Mouse (Mus musculus): ENCODE results near the gene Canx. TPM values are rescaled to one million over a fixed set of nuclear protein-coding genes. Genes with fewer than 3 reads are reported as not detected.

Canx gene
- polyA plus RNA-seq, 1 experiment from 2014 or later: 239 TPM

- no peak overlapping the region for H3K27ac ChIP-seq
- no peak for DNase-seq (ENCODE audit: low spot score)
- no peak overlapping the region for H3K4me2 ChIP-seq (replicated peaks)
- WGBS: 86% methylated on average over 4 of the region's 4 CpGs
- no peaks in the 10 kb centered on the region for H3K9me3 ChIP-seq (ENCODE audit: control insufficient read depth, low read length)
- no peak overlapping the region for H3K4me3 ChIP-seq (replicated peaks; ENCODE audit: low read length)
- no peaks in the 10 kb centered on the region for H3K4me1 ChIP-seq (replicated peaks; ENCODE audit: control insufficient read depth, insufficient read depth, low read length)
- no peaks in the 10 kb centered on the region for H3K27me3 ChIP-seq (ENCODE audit: control insufficient read depth, insufficient read depth, low read length)
- H3K36me3 ChIP-seq (replicated peaks; ENCODE audit: control insufficient read depth, insufficient read depth): no peaks in the 10 kb centered on the region
- ATAC-seq (ENCODE audit: low FRiP score): no peak
- no peak overlapping the region for H3K9ac ChIP-seq
Observed at GRCm38 (mm10) chr11:50345486-50345885, 20.0 kb upstream of the Canx start.

- WGBS: 76% methylated on average over 4 of the region's 4 CpGs
- H3K4me2 ChIP-seq (replicated peaks): no peak overlapping the region
- no peak overlapping the region for H3K4me3 ChIP-seq (replicated peaks; ENCODE audit: low read length)
- DNase-seq (ENCODE audit: low spot score): no peak
- H3K4me1 ChIP-seq (replicated peaks; ENCODE audit: control insufficient read depth, insufficient read depth, low read length): no peaks in the 10 kb centered on the region
- no peaks in the 10 kb centered on the region for H3K36me3 ChIP-seq (replicated peaks; ENCODE audit: control insufficient read depth, insufficient read depth)
- H3K9ac ChIP-seq: no peak overlapping the region
- no peaks in the 10 kb centered on the region for H3K9me3 ChIP-seq (ENCODE audit: control insufficient read depth, low read length)
- no peak overlapping the region for H3K27ac ChIP-seq
- no peak for ATAC-seq (ENCODE audit: low FRiP score)
- H3K27me3 ChIP-seq (ENCODE audit: control insufficient read depth, insufficient read depth, low read length): no peaks in the 10 kb centered on the region
Observed at GRCm38 (mm10) chr11:50336891-50337290, 11.4 kb upstream of the Canx start.

GRCm38 (mm10) chr11:50336126-50336525, 10.7 kb upstream of the Canx start:
- H3K9ac ChIP-seq: no peak overlapping the region
- ATAC-seq (ENCODE audit: low FRiP score) (no peak), DNase-seq (ENCODE audit: low spot score) (no peak)
- H3K4me1 ChIP-seq (replicated peaks; ENCODE audit: control insufficient read depth, insufficient read depth, low read length): no peaks in the 10 kb centered on the region
- H3K9me3 ChIP-seq (ENCODE audit: control insufficient read depth, low read length): no peaks in the 10 kb centered on the region
- H3K4me2 ChIP-seq (replicated peaks): no peak overlapping the region
- H3K36me3 ChIP-seq (replicated peaks; ENCODE audit: control insufficient read depth, insufficient read depth): no peaks in the 10 kb centered on the region
- no peak overlapping the region for H3K27ac ChIP-seq
- H3K27me3 ChIP-seq (ENCODE audit: control insufficient read depth, insufficient read depth, low read length): no peaks in the 10 kb centered on the region
- WGBS: 59% methylated on average over 1 of the region's 1 CpGs
- H3K4me3 ChIP-seq (replicated peaks; ENCODE audit: low read length): no peak overlapping the region

GRCm38 (mm10) chr11:50333181-50333580, 7.7 kb upstream of the Canx start:
- H3K4me3 ChIP-seq (replicated peaks; ENCODE audit: low read length): no peak overlapping the region
- H3K27ac ChIP-seq: no peak overlapping the region
- H3K9me3 ChIP-seq (ENCODE audit: control insufficient read depth, low read length): no peaks in the 10 kb centered on the region
- no peak for ATAC-seq (ENCODE audit: low FRiP score)
- no peak for DNase-seq (ENCODE audit: low spot score)
- H3K9ac ChIP-seq: no peak overlapping the region
- H3K4me1 ChIP-seq (replicated peaks; ENCODE audit: control insufficient read depth, insufficient read depth, low read length): no peaks in the 10 kb centered on the region
- 94% methylated on average over 3 of the region's 3 CpGs for WGBS
- no peaks in the 10 kb centered on the region for H3K27me3 ChIP-seq (ENCODE audit: control insufficient read depth, insufficient read depth, low read length)
- H3K36me3 ChIP-seq (replicated peaks; ENCODE audit: control insufficient read depth, insufficient read depth): no peaks in the 10 kb centered on the region
- H3K4me2 ChIP-seq (replicated peaks): no peak overlapping the region

DNA sequence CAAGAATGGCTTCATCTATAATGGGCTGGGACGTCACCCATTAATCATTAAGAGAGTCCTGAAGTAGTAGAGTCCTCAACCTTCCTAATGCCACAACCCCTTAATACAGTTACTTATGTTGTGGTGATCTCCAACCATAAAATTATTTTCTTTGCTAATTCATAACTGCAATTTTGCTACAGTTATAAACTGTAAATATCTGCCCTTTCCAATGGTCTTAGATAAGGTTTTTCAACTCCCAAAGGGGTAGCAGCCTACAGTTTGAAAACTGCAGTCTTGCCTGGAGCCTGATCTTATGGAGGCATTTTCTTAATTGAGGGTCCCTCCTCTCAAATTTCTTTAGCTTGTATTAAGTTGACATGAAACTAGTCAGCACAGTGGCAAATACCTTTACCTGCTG, 3.9 kb upstream of the Canx start:
- H3K27ac ChIP-seq: no peak overlapping the region
- no peaks in the 10 kb centered on the region for H3K9me3 ChIP-seq (ENCODE audit: control insufficient read depth, low read length)
- H3K36me3 ChIP-seq (replicated peaks; ENCODE audit: control insufficient read depth, insufficient read depth): no peaks in the 10 kb centered on the region
- no peak for DNase-seq (ENCODE audit: low spot score)
- H3K4me1 ChIP-seq (replicated peaks; ENCODE audit: control insufficient read depth, insufficient read depth, low read length): peaks cover 12% of the 10 kb centered on the region
- no peak for ATAC-seq (ENCODE audit: low FRiP score)
- no peaks in the 10 kb centered on the region for H3K27me3 ChIP-seq (ENCODE audit: control insufficient read depth, insufficient read depth, low read length)
- H3K4me2 ChIP-seq (replicated peaks): no peak overlapping the region
- no peak overlapping the region for H3K9ac ChIP-seq
- 95% methylated on average over 1 of the region's 1 CpGs for WGBS
- no peak overlapping the region for H3K4me3 ChIP-seq (replicated peaks; ENCODE audit: low read length)

- no peak overlapping the region for H3K4me3 ChIP-seq (replicated peaks; ENCODE audit: low read length)
- no peak for ATAC-seq (ENCODE audit: low FRiP score)
- no peak for DNase-seq (ENCODE audit: low spot score)
- H3K4me2 ChIP-seq (replicated peaks): no peak overlapping the region
- H3K36me3 ChIP-seq (replicated peaks; ENCODE audit: control insufficient read depth, insufficient read depth): no peaks in the 10 kb centered on the region
- no peak overlapping the region for H3K27ac ChIP-seq
- 97% methylated on average over 3 of the region's 3 CpGs for WGBS
- H3K4me1 ChIP-seq (replicated peaks; ENCODE audit: control insufficient read depth, insufficient read depth, low read length): peaks cover 24% of the 10 kb centered on the region
- H3K27me3 ChIP-seq (ENCODE audit: control insufficient read depth, insufficient read depth, low read length): no peaks in the 10 kb centered on the region
- no peak overlapping the region for H3K9ac ChIP-seq
- no peaks in the 10 kb centered on the region for H3K9me3 ChIP-seq (ENCODE audit: control insufficient read depth, low read length)
Observed at GRCm38 (mm10) chr11:50328075-50328625, 2.7 kb upstream of the Canx start.

DNA sequence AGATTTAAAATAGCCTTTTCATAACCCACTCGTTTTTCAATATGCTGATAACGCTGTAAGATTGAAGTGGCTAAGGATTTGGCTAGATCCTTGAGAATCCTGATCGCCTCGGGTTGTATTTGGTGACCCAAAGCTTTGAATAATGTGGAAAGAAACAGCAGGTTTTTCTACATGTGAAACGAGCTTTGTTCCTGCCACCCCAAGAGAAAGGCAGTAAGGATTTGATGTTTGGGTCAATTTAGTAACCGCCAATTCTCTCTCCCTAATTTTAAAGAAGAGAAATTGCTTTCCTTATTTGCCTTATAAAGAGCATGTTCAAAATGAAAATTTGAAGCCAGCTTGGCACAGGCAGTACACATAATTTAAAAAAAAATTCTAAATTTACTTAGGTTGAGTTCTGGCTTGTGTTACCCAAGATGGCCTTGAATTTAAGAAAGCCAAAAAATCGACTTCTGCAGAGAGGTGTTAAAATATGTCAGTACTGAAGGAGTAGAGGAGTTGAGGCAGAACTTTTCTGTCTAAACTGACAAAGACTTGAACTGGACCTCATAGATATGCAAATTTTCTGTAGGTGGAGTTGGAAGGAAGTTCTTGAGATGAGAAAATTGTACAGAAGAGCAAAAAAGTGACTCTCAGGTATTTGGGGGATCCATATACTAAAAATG, 961 bp upstream of the Canx start:
- no peaks in the 10 kb centered on the region for H3K9me3 ChIP-seq (ENCODE audit: control insufficient read depth, low read length)
- no peak for ATAC-seq (ENCODE audit: low FRiP score)
- H3K4me2 ChIP-seq (replicated peaks): peak overlapping the region; percentile 85
- H3K4me1 ChIP-seq (replicated peaks; ENCODE audit: control insufficient read depth, insufficient read depth, low read length): peaks cover 32% of the 10 kb centered on the region
- H3K27me3 ChIP-seq (ENCODE audit: control insufficient read depth, insufficient read depth, low read length): no peaks in the 10 kb centered on the region
- H3K27ac ChIP-seq: peak overlapping the region; percentile 92
- H3K4me3 ChIP-seq (replicated peaks; ENCODE audit: low read length): peak overlapping the region; percentile 48
- peak overlapping the region; percentile 73 for H3K9ac ChIP-seq
- 5% methylated on average over 7 of the region's 7 CpGs for WGBS
- H3K36me3 ChIP-seq (replicated peaks; ENCODE audit: control insufficient read depth, insufficient read depth): no peaks in the 10 kb centered on the region
- DNase-seq (ENCODE audit: low spot score): peak; percentile 30

DNA sequence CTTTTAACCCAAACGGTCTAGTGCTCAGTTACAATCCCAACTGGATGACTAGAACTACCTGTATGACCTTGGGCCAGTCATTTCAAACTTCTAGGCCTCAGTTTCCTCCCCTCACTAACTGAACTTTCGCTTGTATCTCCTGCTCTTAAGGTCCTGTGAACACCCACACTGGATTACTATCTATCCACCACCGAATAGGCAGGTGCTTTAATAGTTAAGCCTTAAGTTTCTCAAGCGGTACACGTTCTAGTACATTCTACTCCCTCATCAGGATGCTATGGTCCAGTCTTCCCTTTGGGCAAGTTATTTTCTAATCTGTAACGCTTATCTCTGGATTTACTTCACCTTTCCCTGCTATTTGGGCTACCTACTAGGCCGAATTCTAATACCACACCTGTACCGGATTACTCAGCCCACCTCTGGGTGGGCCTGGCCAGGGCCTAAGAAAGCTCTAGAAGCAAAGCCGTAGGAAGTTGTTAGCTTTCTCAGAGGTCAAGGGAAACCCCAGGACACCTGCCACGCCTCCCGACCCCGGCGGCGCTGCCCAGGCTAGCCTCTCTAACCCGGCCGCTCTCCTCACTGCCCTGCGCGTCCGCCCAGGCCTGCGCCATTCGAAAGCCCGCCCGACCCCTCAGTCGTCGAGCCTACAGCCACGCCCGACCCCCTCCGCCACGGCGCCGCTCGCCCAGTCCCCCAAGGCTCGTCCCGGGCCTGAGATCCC, 562 bp downstream of the Canx start:
- 2% methylated on average over 34 of the region's 34 CpGs for WGBS
- H3K27me3 ChIP-seq (ENCODE audit: control insufficient read depth, insufficient read depth, low read length): no peaks in the 10 kb centered on the region
- peak overlapping the region; percentile 97 for H3K9ac ChIP-seq
- H3K4me2 ChIP-seq (replicated peaks): peak overlapping the region; percentile 91
- DNase-seq (ENCODE audit: low spot score) (peak; percentile 28), ATAC-seq (ENCODE audit: low FRiP score) (peak; percentile 67; the same call in 1 of the 2 replicates)
- H3K4me3 ChIP-seq (replicated peaks; ENCODE audit: low read length): peak overlapping the region; percentile 93
- no peaks in the 10 kb centered on the region for H3K9me3 ChIP-seq (ENCODE audit: control insufficient read depth, low read length)
- peak overlapping the region; percentile 92 for H3K27ac ChIP-seq
- H3K36me3 ChIP-seq (replicated peaks; ENCODE audit: control insufficient read depth, insufficient read depth): no peaks in the 10 kb centered on the region
- peaks cover 34% of the 10 kb centered on the region for H3K4me1 ChIP-seq (replicated peaks; ENCODE audit: control insufficient read depth, insufficient read depth, low read length)

GRCm38 (mm10) chr11:50323843-50324242, 1.6 kb downstream of the Canx start:
- Histone ChIP-seq H3K4me1 (replicated peaks; ENCODE audit: control insufficient read depth, insufficient read depth, low read length) (peaks cover 34% of the 10 kb centered on the region), H3K9ac (peak overlapping the region; percentile 97; the same call in 1 of the 2 replicates), H3K36me3 (replicated peaks; ENCODE audit: control insufficient read depth, insufficient read depth) (peaks cover 5% of the 10 kb centered on the region; the same call in 1 of the 2 replicates), H3K9me3 (ENCODE audit: control insufficient read depth, low read length) (no peaks in the 10 kb centered on the region), H3K4me2 (replicated peaks) (peak overlapping the region; percentile 91), H3K27ac (no peak overlapping the region), H3K27me3 (ENCODE audit: control insufficient read depth, insufficient read depth, low read length) (no peaks in the 10 kb centered on the region), H3K4me3 (replicated peaks; ENCODE audit: low read length) (peak overlapping the region; percentile 93)
- no peak for ATAC-seq (ENCODE audit: low FRiP score)
- 33% methylated on average over 1 of the region's 1 CpGs for WGBS
- no peak for DNase-seq (ENCODE audit: low spot score)
